Mouse (Mus musculus) heart, embryonic 11.5 days (tissue): ENCODE measurements at regions not wholly inside any gene's neighbourhood (a gene's known extent, or its start where the extent isn't known, plus 50 kb on each side); places are given as distances from the start of the nearest gene placed in this dataset.

Experiments used
- ATAC-seq: fragments of 200-750 bp; cut with Nextera tagmentation; replicated peaks from 2 replicates; pipeline ENCODE4 v1.8.0; 2017; ENCODE audit warnings: moderate library complexity; ENCODE audit not compliant: insufficient number of reproducible peaks, low FRiP score, low TSS enrichment
- H3K27ac ChIP-seq: fragments of 300-500 bp; sonication (generic); 2 replicates; pipeline ENCODE4 v1.5.1; 2014; ENCODE audit warnings: mild to moderate bottlenecking, low read depth, low read length
- H3K27me3 ChIP-seq: fragments of 300-500 bp; sonication (generic); 2 replicates; pipeline ENCODE4 v1.6.1; 2014; ENCODE audit warnings: mild to moderate bottlenecking, low read length, mixed read lengths; ENCODE audit not compliant: control insufficient read depth, insufficient read depth
- H3K36me3 ChIP-seq: fragments of 300-500 bp; sonication (generic); 2 replicates; pipeline ENCODE4 v1.6.1; 2014; ENCODE audit warnings: mild to moderate bottlenecking, low read length, moderate library complexity, mixed read lengths; ENCODE audit not compliant: control insufficient read depth, insufficient read depth
- H3K4me1 ChIP-seq: fragments of 300-500 bp; sonication (generic); 2 replicates; pipeline ENCODE4 v1.6.1; 2014; ENCODE audit warnings: low read length; ENCODE audit not compliant: control insufficient read depth, insufficient read depth
- H3K4me2 ChIP-seq: fragments of 300-500 bp; sonication (generic); 2 replicates; pipeline ENCODE4 v1.6.1; 2014; ENCODE audit warnings: mild to moderate bottlenecking, moderate library complexity
- H3K4me3 ChIP-seq: fragments of 300-500 bp; sonication (generic); 2 replicates; pipeline ENCODE4 v1.5.1; 2014; ENCODE audit warnings: low read depth, low read length
- H3K9ac ChIP-seq: fragments of 300-500 bp; sonication (generic); 2 replicates; pipeline ENCODE4 v1.6.1; 2014; ENCODE audit warnings: mild to moderate bottlenecking, low read depth, low read length, moderate library complexity
- H3K9me3 ChIP-seq: fragments of 300-500 bp; sonication (generic); replicated peaks from 2 replicates; pipeline ENCODE4 v1.6.1; 2016; ENCODE audit warnings: low read length; ENCODE audit not compliant: control insufficient read depth
- WGBS: fragments of 180-500 bp; shearing (Covaris S2); extraction: QIAGEN DNeasy Blood & Tissue Kit; methylation state at CpG from one replicate; pipeline ENCODE4 v1.1.7; 2014; ENCODE audit not compliant: insufficient replicate concordance; 5-methylcytosine and 5-hydroxymethylcytosine counted together

GRCm38 (mm10) chr15:61416841-61417240 is 494.0 kb upstream of the A1bg start:
- WGBS: 70% methylated on average over 3 of the region's 3 CpGs
- ATAC-seq: no peak
- no peaks in the 10 kb centered on the region for H3K27me3 ChIP-seq
- no peak overlapping the region for H3K9ac ChIP-seq
- no peaks in the 10 kb centered on the region for H3K36me3 ChIP-seq
- H3K27ac ChIP-seq: no peak overlapping the region
- no peaks in the 10 kb centered on the region for H3K9me3 ChIP-seq
- H3K4me1 ChIP-seq: no peaks in the 10 kb centered on the region
- H3K4me3 ChIP-seq: no peak overlapping the region
- H3K4me2 ChIP-seq: no peak overlapping the region

- no peak overlapping the region for H3K4me3 ChIP-seq
- no peak for ATAC-seq
- H3K36me3 ChIP-seq: no peaks in the 10 kb centered on the region
- no peak overlapping the region for H3K4me2 ChIP-seq
- no peaks in the 10 kb centered on the region for H3K9me3 ChIP-seq
- H3K4me1 ChIP-seq: no peaks in the 10 kb centered on the region
- H3K27me3 ChIP-seq: no peaks in the 10 kb centered on the region
- H3K9ac ChIP-seq: no peak overlapping the region
- WGBS: 40% methylated on average over 1 of the region's 1 CpGs
- H3K27ac ChIP-seq: no peak overlapping the region
Measured at GRCm38 (mm10) chr15:61415626-61416025, 492.8 kb upstream of the A1bg start.

- no peak overlapping the region for H3K27ac ChIP-seq
- WGBS: 76% methylated on average over 2 of the region's 2 CpGs
- no peaks in the 10 kb centered on the region for H3K4me1 ChIP-seq
- no peak overlapping the region for H3K4me2 ChIP-seq
- H3K4me3 ChIP-seq: no peak overlapping the region
- ATAC-seq: no peak
- H3K9me3 ChIP-seq: no peaks in the 10 kb centered on the region
- no peak overlapping the region for H3K9ac ChIP-seq
- no peaks in the 10 kb centered on the region for H3K36me3 ChIP-seq
- no peaks in the 10 kb centered on the region for H3K27me3 ChIP-seq
Measured at GRCm38 (mm10) chr15:61411821-61412220, 489.0 kb upstream of the A1bg start.

GRCm38 (mm10) chr15:61410789-61411188 is 488.0 kb upstream of the A1bg start:
- Histone ChIP-seq H3K4me1 (no peaks in the 10 kb centered on the region), H3K36me3 (no peaks in the 10 kb centered on the region), H3K4me2 (no peak overlapping the region), H3K4me3 (no peak overlapping the region), H3K9ac (no peak overlapping the region), H3K9me3 (no peaks in the 10 kb centered on the region), H3K27me3 (no peaks in the 10 kb centered on the region), H3K27ac (no peak overlapping the region)
- no peak for ATAC-seq
- 73% methylated on average over 2 of the region's 2 CpGs for WGBS

- no peak overlapping the region for H3K4me2 ChIP-seq
- H3K27ac ChIP-seq: no peak overlapping the region
- WGBS: 88% methylated on average over 1 of the region's 1 CpGs
Measured at GRCm38 (mm10) chr15:61408621-61409020, 485.8 kb upstream of the A1bg start.

GRCm38 (mm10) chr15:61400720-61401119 is 477.9 kb upstream of the A1bg start:
- no peak overlapping the region for H3K27ac ChIP-seq
- H3K4me3 ChIP-seq: no peak overlapping the region
- ATAC-seq: no peak
- no peaks in the 10 kb centered on the region for H3K9me3 ChIP-seq
- H3K27me3 ChIP-seq: no peaks in the 10 kb centered on the region
- no peaks in the 10 kb centered on the region for H3K36me3 ChIP-seq
- 0 out of 2 replicates have a peak, but pooled peaks cover under 1% of the 10 kb centered on the region for H3K4me1 ChIP-seq
- H3K9ac ChIP-seq: no peak overlapping the region
- H3K4me2 ChIP-seq: no peak overlapping the region

More at GRCm38 (mm10) chr15:61408621-61409020, 485.8 kb upstream of the A1bg start:
- no peak overlapping the region for H3K4me3 ChIP-seq
- ATAC-seq: no peak
- H3K27me3 ChIP-seq: no peaks in the 10 kb centered on the region
- H3K4me1 ChIP-seq: no peaks in the 10 kb centered on the region
- no peak overlapping the region for H3K9ac ChIP-seq
- H3K9me3 ChIP-seq: no peaks in the 10 kb centered on the region
- H3K36me3 ChIP-seq: no peaks in the 10 kb centered on the region

- Histone ChIP-seq H3K27ac (no peak overlapping the region), H3K4me1 (0 out of 2 replicates have a peak, but pooled peaks cover 2% of the 10 kb centered on the region), H3K4me2 (no peak overlapping the region), H3K9me3 (no peaks in the 10 kb centered on the region), H3K9ac (no peak overlapping the region), H3K27me3 (no peaks in the 10 kb centered on the region), H3K36me3 (no peaks in the 10 kb centered on the region), H3K4me3 (no peak overlapping the region)
- 48% methylated on average over 2 of the region's 2 CpGs for WGBS
- ATAC-seq: no peak
Measured at GRCm38 (mm10) chr15:61399971-61400370, 477.2 kb upstream of the A1bg start.

- 51% methylated on average over 3 of the region's 3 CpGs for WGBS
- no peak for ATAC-seq
- no peak overlapping the region for H3K9ac ChIP-seq
Measured at GRCm38 (mm10) chr15:61398829-61399228, 476.0 kb upstream of the A1bg start.

GRCm38 (mm10) chr15:61397061-61397460 is 474.2 kb upstream of the A1bg start:
- H3K9me3 ChIP-seq: no peaks in the 10 kb centered on the region
- H3K9ac ChIP-seq: no peak overlapping the region
- ATAC-seq: no peak
- no peak overlapping the region for H3K4me2 ChIP-seq
- H3K27ac ChIP-seq: no peak overlapping the region
- no peak overlapping the region for H3K4me3 ChIP-seq
- H3K4me1 ChIP-seq: 0 out of 2 replicates have a peak, but pooled peaks cover 2% of the 10 kb centered on the region
- no peaks in the 10 kb centered on the region for H3K27me3 ChIP-seq
- WGBS: 80% methylated on average over 3 of the region's 3 CpGs
- no peaks in the 10 kb centered on the region for H3K36me3 ChIP-seq

More at GRCm38 (mm10) chr15:61398829-61399228, 476.0 kb upstream of the A1bg start:
- Histone ChIP-seq H3K4me1 (0 out of 2 replicates have a peak, but pooled peaks cover 2% of the 10 kb centered on the region), H3K4me3 (no peak overlapping the region), H3K36me3 (no peaks in the 10 kb centered on the region), H3K27me3 (no peaks in the 10 kb centered on the region), H3K9me3 (no peaks in the 10 kb centered on the region), H3K4me2 (no peak overlapping the region), H3K27ac (no peak overlapping the region)
